Mouse (Mus musculus) limb, embryonic 11.5 days (tissue): ENCODE data around the gene Cacng2. TPM values are rescaled to one million over a fixed set of nuclear protein-coding genes. Genes with fewer than 3 reads are reported as not detected.
A peak's percentile ranks its signal among the peaks of the same experiment; 100 is the strongest.

Experiments
- ATAC-seq: fragments of 200-750 bp; cut with Nextera tagmentation; 2 replicates; pipeline ENCODE4 v1.8.0; 2017; ENCODE audit warnings: low read depth; ENCODE audit not compliant: insufficient number of reproducible peaks, low FRiP score, low TSS enrichment
- DNase-seq: peaks from one replicate; pipeline ENCODE4 v3.0.0-alpha.2; 2015; ENCODE audit warnings: low spot score
- H3K27ac ChIP-seq: fragments of 300-500 bp; sonication (generic); replicated peaks from 2 replicates; pipeline ENCODE4 v1.5.1; 2014; ENCODE audit warnings: low read depth, mild to moderate bottlenecking, low read length
- H3K27me3 ChIP-seq: fragments of 300-500 bp; sonication (generic); 2 replicates; pipeline ENCODE4 v1.6.1; 2014; ENCODE audit warnings: mild to moderate bottlenecking, low read length, mixed read lengths; ENCODE audit not compliant: control insufficient read depth, insufficient read depth
- H3K36me3 ChIP-seq: fragments of 300-500 bp; sonication (generic); 2 replicates; pipeline ENCODE4 v1.6.1; 2014; ENCODE audit warnings: mild to moderate bottlenecking, low read length, moderate library complexity, mixed read lengths; ENCODE audit not compliant: control insufficient read depth, insufficient read depth
- H3K4me1 ChIP-seq: fragments of 300-500 bp; sonication (generic); 2 replicates; pipeline ENCODE4 v1.6.1; 2014; ENCODE audit warnings: low read length, mixed read lengths; ENCODE audit not compliant: control insufficient read depth, insufficient read depth
- H3K4me2 ChIP-seq: fragments of 300-500 bp; sonication (generic); 2 replicates; pipeline ENCODE4 v1.6.1; 2014; ENCODE audit warnings: low read depth, mild to moderate bottlenecking, moderate library complexity; ENCODE audit not compliant: severe bottlenecking
- H3K4me3 ChIP-seq: fragments of 300-500 bp; sonication (generic); 2 replicates; pipeline ENCODE4 v1.5.1; 2014; ENCODE audit warnings: low read depth, low read length
- H3K9ac ChIP-seq: fragments of 300-500 bp; sonication (generic); 2 replicates; pipeline ENCODE4 v1.6.1; 2014; ENCODE audit warnings: mild to moderate bottlenecking, low read length
- H3K9me3 ChIP-seq: fragments of 300-500 bp; sonication (generic); 2 replicates; pipeline ENCODE4 v1.6.1; 2016; ENCODE audit warnings: low read length; ENCODE audit not compliant: control insufficient read depth
- WGBS: fragments of 180-500 bp; shearing (Covaris S2); extraction: QIAGEN DNeasy Blood & Tissue Kit; methylation state at CpG from one replicate; pipeline ENCODE4 v1.1.7; 2014; 5-methylcytosine and 5-hydroxymethylcytosine counted together
- polyA plus RNA-seq: library from polyadenylated mRNA; unstranded; fragments of >200 nt; fragmentation: Nextera tagmentation; extraction: Ambion mirVana; gene quantifications from 2 replicates; pipeline ENCODE4 v1.2.1, GENCODE M21; 2014

Cacng2 gene
- polyA plus RNA-seq, 1 experiment from 2014 or later: not detected

DNA sequence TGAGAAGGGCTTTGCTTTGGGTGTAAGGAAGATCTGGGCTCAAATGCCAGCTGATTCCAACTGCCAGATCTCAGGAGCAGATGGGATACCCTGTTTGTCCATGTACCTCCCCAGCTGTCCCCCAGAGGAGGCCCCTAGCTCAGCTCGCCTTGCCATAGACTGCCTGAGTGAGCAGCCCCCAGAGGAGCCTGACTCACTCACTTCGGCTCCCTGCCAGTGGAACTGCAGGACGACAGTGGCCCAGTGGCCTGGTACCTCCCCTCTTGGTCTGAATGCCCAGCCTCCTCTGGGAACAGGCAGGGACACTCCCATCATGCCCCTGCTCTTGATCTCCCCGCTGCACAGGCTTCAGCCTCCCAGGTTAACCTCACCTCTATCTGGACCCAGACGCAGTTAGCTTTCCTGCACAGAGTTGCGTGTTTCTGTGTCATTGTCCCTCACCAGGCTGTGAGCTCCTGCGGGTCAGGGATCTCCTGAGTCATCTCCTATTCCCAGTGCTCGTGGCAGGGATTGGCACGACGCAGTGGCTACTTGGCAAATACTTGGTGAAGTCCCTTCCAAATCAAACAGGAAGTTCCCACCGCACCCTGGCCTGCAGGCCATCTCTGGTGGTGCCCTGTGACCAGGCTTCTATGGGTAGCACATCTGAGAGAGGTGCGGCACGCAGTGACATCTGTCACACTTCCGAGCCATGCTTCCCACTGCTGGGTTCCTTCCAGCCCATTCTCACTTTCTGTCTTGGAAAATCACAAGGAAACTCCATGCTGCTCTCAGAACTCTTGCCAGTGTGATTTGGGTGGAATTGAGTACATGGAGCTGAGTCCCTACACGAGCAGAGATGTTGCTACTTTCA is 40.8 kb downstream of the Cacng2 start:
- no peaks in the 10 kb centered on the region for H3K9me3 ChIP-seq
- WGBS: 78% methylated on average over 15 of the region's 15 CpGs
- no peak for DNase-seq
- H3K4me2 ChIP-seq: no peak overlapping the region
- no peak overlapping the region for H3K9ac ChIP-seq
- no peaks in the 10 kb centered on the region for H3K27me3 ChIP-seq
- H3K36me3 ChIP-seq: no peaks in the 10 kb centered on the region
- H3K4me1 ChIP-seq: no peaks in the 10 kb centered on the region
- H3K27ac ChIP-seq: no peak overlapping the region
- H3K4me3 ChIP-seq: no peak overlapping the region
- ATAC-seq: no peak

DNA sequence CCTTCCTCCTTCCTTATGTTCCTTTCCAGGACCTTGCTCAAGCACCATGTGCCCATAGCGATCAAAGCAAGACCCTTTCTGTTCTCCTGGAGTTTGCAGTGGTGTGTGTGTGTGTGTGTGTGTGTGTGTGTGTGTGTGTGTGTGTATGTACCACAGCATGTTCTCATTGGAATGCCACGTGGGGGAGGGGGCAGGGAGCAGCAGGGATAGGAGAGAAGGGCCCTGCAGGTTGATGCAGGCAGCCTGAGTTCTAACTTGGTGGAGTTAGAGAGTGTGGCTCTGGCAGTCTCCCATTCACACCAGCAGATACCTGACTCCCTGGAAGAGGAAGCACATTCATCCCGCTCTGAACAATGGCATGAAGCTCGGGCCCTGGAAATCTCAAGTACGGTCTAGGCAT is 41.6 kb downstream of the Cacng2 start:
- H3K9ac ChIP-seq: no peak overlapping the region
- no peak overlapping the region for H3K4me3 ChIP-seq
- H3K9me3 ChIP-seq: no peaks in the 10 kb centered on the region
- no peaks in the 10 kb centered on the region for H3K4me1 ChIP-seq
- no peaks in the 10 kb centered on the region for H3K27me3 ChIP-seq
- ATAC-seq: no peak
- no peak overlapping the region for H3K4me2 ChIP-seq
- H3K27ac ChIP-seq: no peak overlapping the region
- no peak for DNase-seq
- no peaks in the 10 kb centered on the region for H3K36me3 ChIP-seq
- 63% methylated on average over 5 of the region's 5 CpGs for WGBS

DNA sequence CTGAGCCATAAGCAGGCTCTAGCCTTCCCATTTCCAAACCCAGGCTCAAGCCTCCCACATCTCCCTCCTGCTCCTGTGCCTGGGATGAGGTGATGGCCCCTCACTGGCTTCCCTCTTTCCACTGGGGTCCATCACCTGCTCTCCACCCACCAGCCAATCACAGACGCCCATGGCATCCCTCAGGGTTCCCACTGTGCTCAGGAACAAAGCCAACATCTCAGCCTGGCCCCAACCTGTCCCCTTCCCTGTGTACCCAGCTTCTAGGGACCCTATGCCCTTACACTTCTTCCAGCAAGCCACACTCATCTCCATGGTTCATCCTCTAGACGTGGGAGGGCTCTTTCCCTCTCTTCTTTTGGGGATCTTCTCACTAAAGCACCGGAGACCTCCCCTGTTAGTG is 43.9 kb downstream of the Cacng2 start:
- Histone ChIP-seq H3K4me1 (no peaks in the 10 kb centered on the region), H3K27ac (no peak overlapping the region), H3K36me3 (no peaks in the 10 kb centered on the region), H3K9me3 (no peaks in the 10 kb centered on the region), H3K4me3 (no peak overlapping the region), H3K27me3 (no peaks in the 10 kb centered on the region), H3K9ac (no peak overlapping the region), H3K4me2 (no peak overlapping the region)
- ATAC-seq (no peak), DNase-seq (no peak)
- WGBS: 47% methylated on average over 3 of the region's 3 CpGs

DNA sequence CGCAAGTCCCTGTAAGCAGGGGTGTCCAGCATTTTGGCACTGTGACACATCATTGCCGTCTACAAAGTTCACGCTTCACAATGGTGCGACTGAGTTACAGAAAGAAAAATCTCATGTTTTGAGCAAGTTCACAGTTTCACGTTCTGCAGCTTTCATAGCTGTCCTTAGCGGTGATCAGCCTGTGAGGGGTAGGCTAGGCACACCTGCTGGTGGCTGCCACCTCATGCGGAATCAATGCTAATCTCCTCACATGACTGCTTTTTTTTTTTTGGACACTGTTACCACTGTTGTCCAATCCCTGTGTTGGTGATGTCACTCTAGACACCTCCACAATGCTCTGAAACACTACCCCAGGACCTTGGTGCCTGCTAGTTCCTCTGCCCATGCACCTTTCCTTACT is 46.7 kb downstream of the Cacng2 start:
- Histone ChIP-seq H3K4me1 (no peaks in the 10 kb centered on the region), H3K4me3 (no peak overlapping the region), H3K27me3 (no peaks in the 10 kb centered on the region), H3K9me3 (no peaks in the 10 kb centered on the region), H3K9ac (no peak overlapping the region), H3K4me2 (no peak overlapping the region), H3K27ac (no peak overlapping the region), H3K36me3 (no peaks in the 10 kb centered on the region)
- 92% methylated on average over 7 of the region's 7 CpGs for WGBS
- no peak for DNase-seq
- ATAC-seq: no peak

DNA sequence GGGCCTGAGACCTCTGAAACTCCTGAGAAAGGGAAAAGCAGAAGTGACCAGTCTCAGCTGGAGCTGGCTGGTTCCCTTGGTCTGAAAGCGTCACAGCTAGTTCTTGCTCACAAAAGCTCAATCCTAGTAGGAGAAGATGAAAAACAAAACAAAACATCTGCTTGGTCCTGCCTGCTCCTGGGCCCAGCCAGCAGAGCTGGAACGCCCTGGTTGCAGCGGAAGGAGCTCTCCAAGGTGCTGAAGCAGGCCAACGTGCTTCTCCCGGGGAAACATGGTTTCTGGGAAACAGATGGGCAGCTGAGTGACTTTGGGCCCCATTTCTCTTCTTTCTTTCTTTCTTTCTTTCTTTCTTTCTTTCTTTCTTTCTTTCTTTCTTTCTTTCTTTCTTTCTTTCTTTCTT is 53.4 kb downstream of the Cacng2 start:
- ATAC-seq (no peak), DNase-seq (peak; percentile 93)
- Histone ChIP-seq H3K27me3 (no peaks in the 10 kb centered on the region), H3K4me3 (no peak overlapping the region), H3K9ac (no peak overlapping the region), H3K27ac (no peak overlapping the region), H3K9me3 (no peaks in the 10 kb centered on the region), H3K4me1 (no peaks in the 10 kb centered on the region), H3K4me2 (no peak overlapping the region), H3K36me3 (no peaks in the 10 kb centered on the region)
- WGBS: 0% methylated on average over 5 of the region's 5 CpGs

DNA sequence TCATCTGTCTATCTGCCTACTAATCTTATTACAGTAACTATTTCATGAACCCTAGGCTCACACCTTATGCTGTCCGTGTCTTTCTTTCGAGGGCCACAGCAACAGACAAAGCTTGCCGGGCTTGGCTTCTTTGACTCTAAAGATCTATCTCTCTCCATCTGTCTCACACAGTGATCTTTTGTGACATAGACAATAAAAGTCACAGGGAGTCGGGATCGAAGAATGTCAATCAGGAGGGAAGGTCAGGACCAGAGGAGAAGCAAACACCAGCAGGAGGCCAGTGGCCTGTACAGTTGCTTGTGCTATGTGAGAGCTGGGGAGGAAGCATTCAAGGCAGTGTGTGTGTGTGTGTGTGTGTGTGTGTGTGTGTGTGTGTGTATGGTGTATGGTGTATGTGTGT is 54.3 kb downstream of the Cacng2 start:
- Histone ChIP-seq H3K9ac (no peak overlapping the region), H3K4me2 (no peak overlapping the region), H3K36me3 (no peaks in the 10 kb centered on the region), H3K27ac (no peak overlapping the region), H3K4me1 (no peaks in the 10 kb centered on the region), H3K27me3 (no peaks in the 10 kb centered on the region), H3K9me3 (no peaks in the 10 kb centered on the region), H3K4me3 (no peak overlapping the region)
- DNase-seq (no peak), ATAC-seq (no peak)
- WGBS: 86% methylated on average over 5 of the region's 5 CpGs

DNA sequence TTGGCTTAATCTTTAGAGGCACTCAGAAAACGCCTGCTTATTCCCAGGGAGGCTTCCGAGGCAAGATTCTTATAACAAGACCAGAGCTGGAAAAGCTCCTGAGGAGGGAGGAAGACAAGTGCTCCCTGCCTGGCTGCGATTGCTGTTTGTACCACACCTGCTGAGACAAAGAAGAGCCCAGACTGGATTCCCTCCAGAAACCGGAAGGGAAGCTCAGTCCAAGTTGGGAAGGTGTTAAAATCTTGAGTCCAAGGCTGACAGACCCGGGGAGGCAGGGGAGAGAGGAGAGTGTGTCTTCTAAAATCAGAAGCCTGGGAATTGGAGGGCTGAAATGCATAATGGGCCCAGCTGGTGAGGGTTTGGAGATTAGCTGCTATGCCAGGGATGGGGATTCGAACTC is 55.5 kb downstream of the Cacng2 start:
- WGBS: 57% methylated on average over 6 of the region's 6 CpGs
- no peaks in the 10 kb centered on the region for H3K4me1 ChIP-seq
- H3K36me3 ChIP-seq: no peaks in the 10 kb centered on the region

DNA sequence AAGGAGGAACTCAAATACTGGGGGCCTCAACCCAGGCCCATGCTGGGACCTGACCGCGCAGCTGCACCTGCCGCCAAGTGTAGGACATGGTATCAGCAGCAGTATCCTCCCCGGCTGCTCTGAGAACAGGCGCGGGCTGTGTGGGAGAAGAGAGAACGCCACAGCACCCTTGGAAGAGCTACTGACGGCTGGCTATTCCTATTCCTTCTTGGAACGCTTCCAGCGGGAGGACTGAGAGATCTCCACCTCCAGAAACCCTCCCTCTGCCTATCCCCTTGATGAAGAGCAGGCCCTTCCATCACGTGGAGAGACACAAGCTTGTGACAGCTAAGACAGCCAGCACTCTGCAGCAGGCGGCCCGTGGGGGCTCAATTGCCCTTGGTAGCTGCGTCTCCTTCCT is 57.4 kb downstream of the Cacng2 start:
- Histone ChIP-seq H3K9ac (no peak overlapping the region), H3K36me3 (no peaks in the 10 kb centered on the region), H3K4me2 (no peak overlapping the region), H3K4me3 (no peak overlapping the region), H3K27me3 (no peaks in the 10 kb centered on the region), H3K9me3 (no peaks in the 10 kb centered on the region), H3K27ac (no peak overlapping the region), H3K4me1 (no peaks in the 10 kb centered on the region)
- ATAC-seq: no peak
- no peak for DNase-seq
- WGBS: 77% methylated on average over 14 of the region's 14 CpGs

More for the DNA sequence above, 55.5 kb downstream of the Cacng2 start:
- no peak for ATAC-seq
- H3K27ac ChIP-seq: no peak overlapping the region
- no peaks in the 10 kb centered on the region for H3K27me3 ChIP-seq
- no peak overlapping the region for H3K4me2 ChIP-seq
- DNase-seq: no peak
- H3K9me3 ChIP-seq: no peaks in the 10 kb centered on the region
- H3K4me3 ChIP-seq: no peak overlapping the region
- no peak overlapping the region for H3K9ac ChIP-seq

DNA sequence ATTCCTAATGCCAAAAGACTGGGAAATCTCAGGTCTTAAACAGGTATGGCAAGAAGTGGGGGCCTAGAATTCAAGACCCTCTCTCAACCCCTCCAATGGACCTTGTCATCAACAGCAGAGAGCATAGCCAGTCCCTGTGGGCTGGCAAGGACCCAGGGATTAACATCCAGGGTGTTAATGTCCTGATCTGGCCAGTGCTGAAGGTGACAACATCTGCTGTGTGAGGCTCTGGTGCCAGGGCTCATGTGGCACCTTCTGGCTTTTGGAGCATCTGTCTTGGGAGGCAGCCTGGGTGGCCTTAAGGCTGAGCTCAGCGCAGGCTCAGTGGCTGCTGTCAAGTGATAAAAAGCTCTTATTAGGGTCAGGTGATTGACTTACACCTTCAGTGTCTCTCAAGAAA is 62.9 kb downstream of the Cacng2 start:
- H3K36me3 ChIP-seq: no peaks in the 10 kb centered on the region
- no peak overlapping the region for H3K4me2 ChIP-seq
- DNase-seq: no peak
- no peak overlapping the region for H3K27ac ChIP-seq
- H3K9ac ChIP-seq: no peak overlapping the region
- no peaks in the 10 kb centered on the region for H3K27me3 ChIP-seq
- 50% methylated on average over 1 of the region's 1 CpGs for WGBS
- no peaks in the 10 kb centered on the region for H3K4me1 ChIP-seq
- no peaks in the 10 kb centered on the region for H3K9me3 ChIP-seq
- no peak overlapping the region for H3K4me3 ChIP-seq
- ATAC-seq: no peak
